Mouse (Mus musculus): ENCODE measurements around the gene Atad5.
"Not testable (repeated sequence)": the region's sequence is repeated elsewhere in the genome, so short reads cannot be mapped to it uniquely, and the experiment has no call there.

Atad5 gene

GRCm38 (mm10) chr11:80088917-80089816 lies at the start of gene Atad5:
TSS of gene Atad5 (plus strand) at chr11:80089400.
- DNase-seq (ENCODE audit: low spot score in 2 of 2): peak; percentile 69 to 84

DNA sequence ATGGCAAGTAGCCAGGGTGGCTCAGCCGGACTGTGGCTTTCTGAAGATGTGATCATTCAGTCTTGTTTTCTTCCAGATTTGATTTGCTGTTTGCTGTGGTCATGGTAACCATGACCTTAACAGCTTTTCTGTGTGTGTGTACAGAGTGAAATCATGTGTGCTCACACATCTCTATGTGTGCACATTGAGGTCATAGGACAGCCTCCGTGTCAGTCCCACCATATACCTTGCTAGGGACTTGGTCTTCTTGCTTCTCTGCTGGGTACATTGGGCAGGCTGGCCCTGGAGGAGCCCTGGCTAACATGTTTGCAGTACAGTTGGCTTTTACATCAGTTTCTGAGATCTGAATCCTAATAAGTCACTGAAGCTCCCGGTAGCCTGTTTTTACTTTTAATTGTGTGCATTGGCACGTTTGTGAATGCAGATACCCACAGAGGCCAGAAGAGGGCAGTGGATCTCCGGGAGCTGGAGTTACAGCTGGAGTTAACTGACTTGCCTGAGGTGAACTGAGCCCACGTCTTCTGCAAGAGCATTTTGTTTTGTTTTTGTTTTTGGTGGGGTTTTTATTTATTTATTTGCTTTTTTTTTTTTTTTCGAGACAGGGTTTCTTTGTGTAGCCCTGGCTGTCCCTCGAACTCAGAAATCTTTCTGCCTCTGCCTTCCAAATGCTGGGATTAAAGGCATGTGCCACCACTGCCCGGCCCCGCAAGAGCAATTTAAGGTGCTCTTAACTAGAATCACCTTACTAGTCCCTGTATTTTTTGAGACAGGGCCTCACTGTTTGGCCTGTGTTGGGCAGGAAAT lies 46.4 kb upstream of the Atad5 start:
- DNase-seq (ENCODE audit: low spot score in 2 of 2): peak; percentile 32 to 54

DNA sequence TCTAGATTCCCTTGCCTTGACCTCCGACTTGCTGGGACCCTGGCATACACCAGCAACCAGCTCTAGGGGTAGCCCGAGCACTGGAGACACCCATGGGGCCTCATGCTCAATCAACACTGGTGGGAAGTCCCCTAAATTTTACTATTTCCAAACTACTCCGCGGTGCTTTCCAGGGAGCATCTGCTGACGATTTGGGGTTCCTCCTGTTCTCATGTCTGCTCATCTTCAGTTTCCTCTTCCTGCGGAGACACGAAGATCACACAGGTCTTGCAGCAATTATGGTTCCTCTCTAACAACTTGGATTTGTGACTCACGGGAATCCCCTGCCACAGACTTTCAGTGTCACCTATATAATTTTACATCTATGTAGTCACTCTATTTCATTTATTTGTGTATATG lies 45.8 kb upstream of the Atad5 start:
- no peak for DNase-seq (ENCODE audit: low spot score in 2 of 2)

DNA sequence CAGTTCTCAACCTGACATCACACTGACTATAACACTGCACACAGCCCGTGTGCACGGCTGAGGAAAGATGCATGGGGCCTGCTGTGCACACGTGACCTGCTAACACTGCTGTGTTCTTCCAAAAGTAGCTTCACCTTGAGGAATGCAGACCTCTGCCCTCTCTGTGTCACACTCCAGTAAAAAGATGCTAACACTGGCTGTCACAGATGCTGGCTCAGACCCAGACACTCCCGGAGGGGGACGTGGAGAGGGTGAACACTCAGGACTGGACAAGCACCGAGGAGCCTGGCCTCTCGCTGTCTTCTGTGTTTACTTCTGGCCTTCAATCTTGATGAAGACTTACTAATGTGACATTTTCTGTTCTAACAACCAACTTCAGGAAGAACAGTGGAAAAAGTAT lies 42.3 kb upstream of the Atad5 start:
- DNase-seq (ENCODE audit: low spot score in 2 of 2): no peak

- peak; percentile 35 to 47 for DNase-seq (ENCODE audit: low spot score in 2 of 2)
Measured at GRCm38 (mm10) chr11:80050088-80050487, 39.1 kb upstream of the Atad5 start.

GRCm38 (mm10) chr11:80052456-80052855 lies 36.7 kb upstream of the Atad5 start:
- DNase-seq (ENCODE audit: low spot score in 2 of 2): no peak

DNA sequence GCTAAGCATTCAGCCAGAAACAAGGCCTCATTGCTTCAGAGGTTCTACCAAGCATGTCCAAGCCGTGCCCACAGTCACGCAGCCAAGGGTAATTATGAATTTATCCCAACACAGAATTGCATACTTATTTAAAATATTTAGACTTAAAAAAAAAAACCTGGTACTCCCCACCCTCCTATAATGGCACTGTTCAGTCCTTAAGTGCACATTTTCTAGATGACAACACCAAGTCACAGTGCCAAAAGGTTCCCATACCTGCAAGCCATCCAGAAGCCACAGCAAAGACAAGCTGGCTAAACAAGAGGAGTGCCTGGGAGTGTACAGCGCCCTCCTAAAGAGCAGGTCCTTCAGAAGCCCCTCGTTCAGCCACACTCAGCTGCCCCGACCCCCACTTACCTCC lies 36.0 kb upstream of the Atad5 start:
- no peak for DNase-seq (ENCODE audit: low spot score in 2 of 2)

DNA sequence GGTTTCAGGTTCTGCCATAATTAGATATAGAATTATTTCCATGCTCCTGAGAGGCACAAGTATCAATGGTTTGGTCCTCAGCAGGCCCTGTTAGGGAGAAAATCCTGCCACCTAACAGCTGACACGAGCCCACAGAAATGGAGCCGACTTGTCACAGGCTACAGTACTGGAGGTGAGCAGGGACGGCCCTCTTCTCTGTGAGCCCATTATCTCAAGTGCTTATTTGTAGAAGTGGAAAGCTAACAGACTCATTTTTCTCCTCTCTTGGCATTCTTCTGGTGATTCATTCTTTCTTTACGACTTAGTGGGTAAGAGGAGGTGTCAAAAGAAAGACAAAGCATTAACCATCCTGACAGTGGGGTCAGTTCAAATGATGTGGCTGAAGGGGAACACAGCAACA lies 34.5 kb upstream of the Atad5 start:
- DNase-seq (ENCODE audit: low spot score in 2 of 2): no peak

GRCm38 (mm10) chr11:80056141-80056540 lies 33.1 kb upstream of the Atad5 start:
- DNase-seq (ENCODE audit: low spot score in 2 of 2): peak in 1 of 2 experiments; percentile 23

DNA sequence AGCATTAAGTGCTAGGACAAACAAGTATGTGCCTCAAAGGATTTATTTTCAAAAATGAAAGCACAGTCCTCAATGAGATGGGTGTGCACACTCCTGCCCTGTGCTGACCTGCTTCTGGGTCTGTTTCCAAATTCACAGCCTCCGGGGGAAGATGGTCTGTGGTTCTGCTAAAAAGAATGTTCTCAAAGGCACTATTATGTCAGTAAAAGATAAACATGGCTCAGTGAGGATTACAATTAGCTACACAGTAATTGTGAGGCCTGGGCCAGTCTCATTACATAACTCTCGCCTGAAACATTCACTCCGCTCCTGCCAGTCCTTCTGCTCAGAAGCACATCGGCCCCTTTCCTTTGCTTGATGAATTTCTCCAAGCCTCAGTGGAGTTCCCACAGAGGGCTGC lies 27.0 kb upstream of the Atad5 start:
- peak; percentile 30 to 57 for DNase-seq (ENCODE audit: low spot score in 2 of 2)

DNA sequence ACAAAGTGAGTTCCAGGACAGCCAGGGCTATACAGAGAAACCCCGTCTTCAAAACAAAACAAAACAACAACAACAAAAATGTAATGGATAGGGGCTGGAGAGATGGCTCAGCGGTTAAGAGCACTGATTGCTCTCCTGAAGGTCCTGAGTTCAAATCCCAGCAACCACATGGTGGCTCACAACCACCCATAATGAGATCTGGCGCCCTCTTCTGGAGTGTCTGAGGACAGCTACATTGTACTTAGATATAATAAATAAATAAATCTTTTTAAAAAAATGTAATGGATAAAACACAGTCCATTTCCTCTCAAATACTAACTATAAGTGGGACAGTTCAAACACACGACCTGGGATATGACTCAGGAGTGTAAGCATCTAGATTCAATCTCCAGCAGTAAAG lies 22.8 kb upstream of the Atad5 start:
- not testable (repeated sequence) for DNase-seq (ENCODE audit: low spot score in 2 of 2)

GRCm38 (mm10) chr11:80067558-80067957 lies 21.6 kb upstream of the Atad5 start:
- DNase-seq (ENCODE audit: low spot score in 2 of 2): no peak

DNA sequence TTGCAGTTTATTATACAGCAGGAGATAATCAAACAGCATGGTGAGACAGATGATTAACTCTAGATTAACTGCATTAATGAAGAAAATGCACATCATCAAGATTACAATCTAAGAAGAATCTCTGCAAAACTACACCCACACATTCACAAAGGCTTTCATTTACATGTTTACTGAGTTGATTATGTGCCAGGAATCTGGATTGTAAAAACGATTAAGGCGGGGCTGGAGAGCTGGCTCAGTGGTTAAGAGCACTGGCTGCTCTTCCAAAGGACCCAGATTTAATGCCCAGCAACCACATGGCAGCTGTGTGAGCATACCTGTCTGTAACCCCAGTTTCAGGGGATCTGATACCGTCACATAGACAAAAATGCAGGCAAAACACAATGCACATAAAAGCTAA lies 19.4 kb upstream of the Atad5 start:
- no peak for DNase-seq (ENCODE audit: low spot score in 2 of 2)

DNA sequence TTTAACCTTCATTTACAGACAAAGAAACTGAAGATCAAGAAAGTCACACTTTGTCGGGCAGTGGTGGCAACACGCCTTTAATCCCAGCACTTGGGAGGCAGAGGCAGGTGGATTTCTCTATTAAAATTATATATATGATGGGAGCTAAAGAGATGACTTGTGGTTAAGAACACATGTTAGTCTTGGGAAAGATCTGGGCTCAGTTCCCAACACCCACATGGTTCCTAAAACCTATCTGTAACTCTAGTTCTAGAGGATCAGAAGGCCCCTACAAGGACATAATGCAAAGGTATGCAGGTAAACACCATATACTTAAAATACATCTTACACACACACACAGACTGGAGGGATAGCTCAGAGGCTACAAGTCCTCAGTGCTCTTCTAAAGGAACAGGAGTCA lies 18.2 kb upstream of the Atad5 start:
- no peak for DNase-seq (ENCODE audit: low spot score in 2 of 2)

GRCm38 (mm10) chr11:80072365-80072764 lies 16.8 kb upstream of the Atad5 start:
- DNase-seq (ENCODE audit: low spot score in 2 of 2): no peak

DNA sequence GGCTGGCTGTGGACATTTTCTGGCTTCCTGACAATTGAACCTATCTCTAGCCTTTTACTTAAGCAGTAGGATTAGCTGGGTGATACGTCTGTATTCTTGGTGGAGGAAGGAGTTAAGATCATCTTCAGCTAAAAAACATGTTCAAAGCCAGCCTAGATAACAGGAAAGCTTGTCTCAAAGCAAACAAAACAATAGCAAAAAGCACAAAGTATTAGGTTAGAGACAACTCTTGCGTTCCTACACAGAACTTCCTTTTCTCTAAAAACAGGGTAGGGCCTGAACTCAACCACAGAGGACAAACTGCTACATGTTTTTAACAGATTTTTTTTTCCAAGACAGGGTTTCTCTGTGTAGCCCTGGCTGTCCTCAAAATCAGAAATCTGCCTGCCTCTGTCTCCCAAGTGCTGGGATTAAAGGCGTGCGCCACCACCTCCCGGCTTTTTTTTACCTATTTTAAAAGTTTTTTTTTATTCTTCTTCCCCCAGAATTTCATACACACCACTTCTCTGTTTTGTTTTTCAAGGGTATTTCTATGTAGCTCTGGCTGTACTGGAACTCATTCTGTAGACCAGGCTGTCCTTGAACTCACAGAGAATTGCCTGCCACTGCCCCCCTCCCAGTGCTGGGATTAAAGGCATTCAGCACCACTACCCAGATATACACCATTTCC lies 13.5 kb upstream of the Atad5 start:
- DNase-seq (ENCODE audit: low spot score in 2 of 2): no peak

DNA sequence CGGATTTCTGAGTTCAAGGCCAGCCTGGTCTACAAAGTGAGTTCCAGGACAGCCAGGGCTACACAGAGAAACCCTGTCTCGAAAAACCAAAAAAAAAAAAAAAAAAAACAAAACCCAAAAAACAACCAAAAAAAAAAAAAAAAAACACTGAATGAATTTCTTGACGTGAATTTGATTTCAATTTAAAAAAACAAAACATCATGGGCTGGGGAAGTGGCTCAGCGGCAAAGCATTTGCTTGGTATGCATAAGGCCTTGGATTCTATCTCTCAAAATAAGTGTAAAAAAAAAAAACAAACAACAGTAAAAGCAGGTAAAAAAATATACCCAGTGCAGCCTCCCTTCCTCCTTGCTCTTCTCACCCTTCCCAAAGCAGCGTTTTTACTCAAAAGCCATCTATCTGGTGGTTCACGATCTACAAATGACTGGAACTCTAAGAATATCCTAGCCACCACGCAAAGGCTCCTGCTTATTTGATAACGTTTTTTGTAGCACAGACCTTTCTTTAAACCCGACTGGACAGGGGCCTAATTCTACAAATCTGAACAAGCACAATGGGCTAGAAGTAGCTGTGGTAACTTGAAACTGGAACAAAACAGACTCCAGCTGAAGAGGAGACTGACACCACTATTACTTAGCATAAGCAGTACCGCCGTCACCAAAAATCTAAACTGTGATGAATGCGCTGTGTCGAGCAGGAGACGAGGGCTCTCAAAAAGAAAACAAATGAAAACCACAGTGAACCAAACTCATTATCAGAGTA lies 11.2 kb upstream of the Atad5 start:
- no peak for DNase-seq (ENCODE audit: low spot score in 2 of 2)

DNA sequence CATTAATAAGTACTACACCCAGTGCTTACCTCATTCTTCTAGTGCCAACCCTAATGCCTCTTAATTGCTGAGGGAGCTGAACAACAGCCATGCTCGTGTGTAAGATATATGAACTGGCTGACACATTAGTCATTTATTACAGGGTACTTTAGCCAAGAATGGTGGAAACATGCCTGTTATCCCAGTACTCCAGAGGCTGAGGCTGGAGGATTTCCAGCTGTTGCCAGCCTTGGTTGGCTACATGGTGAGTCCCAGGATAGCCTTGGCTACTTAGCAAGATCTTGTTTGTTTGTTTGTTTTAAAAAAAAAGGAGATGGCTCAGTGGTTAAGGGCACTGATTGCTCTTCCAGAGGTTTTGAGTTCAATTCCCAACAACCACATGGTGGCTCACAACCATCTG lies 10.4 kb upstream of the Atad5 start:
- DNase-seq (ENCODE audit: low spot score in 2 of 2): no peak

DNA sequence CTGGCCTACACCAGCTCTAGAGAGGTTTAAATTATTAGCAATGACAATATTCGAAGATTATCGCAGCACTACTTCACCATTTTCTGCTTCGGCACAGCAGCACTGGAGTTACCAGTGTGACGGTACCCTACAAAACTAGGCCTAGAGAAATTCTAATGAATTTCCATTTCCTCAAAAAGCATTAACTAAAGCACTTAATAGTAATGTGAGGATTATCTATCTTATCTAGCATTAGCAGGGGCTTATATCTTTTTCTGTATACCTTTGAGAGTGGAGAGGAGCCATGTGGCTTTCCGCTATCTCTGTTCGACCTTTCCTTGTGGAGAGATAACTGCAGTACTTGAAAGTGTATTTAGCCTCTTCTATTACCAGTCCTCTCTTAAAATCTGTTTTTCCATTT lies 9.4 kb upstream of the Atad5 start:
- DNase-seq (ENCODE audit: low spot score in 2 of 2): no peak

- DNase-seq (ENCODE audit: low spot score in 2 of 2): no peak
Measured at GRCm38 (mm10) chr11:80080381-80080825, 8.8 kb upstream of the Atad5 start.
